In the genomic region with DNA sequence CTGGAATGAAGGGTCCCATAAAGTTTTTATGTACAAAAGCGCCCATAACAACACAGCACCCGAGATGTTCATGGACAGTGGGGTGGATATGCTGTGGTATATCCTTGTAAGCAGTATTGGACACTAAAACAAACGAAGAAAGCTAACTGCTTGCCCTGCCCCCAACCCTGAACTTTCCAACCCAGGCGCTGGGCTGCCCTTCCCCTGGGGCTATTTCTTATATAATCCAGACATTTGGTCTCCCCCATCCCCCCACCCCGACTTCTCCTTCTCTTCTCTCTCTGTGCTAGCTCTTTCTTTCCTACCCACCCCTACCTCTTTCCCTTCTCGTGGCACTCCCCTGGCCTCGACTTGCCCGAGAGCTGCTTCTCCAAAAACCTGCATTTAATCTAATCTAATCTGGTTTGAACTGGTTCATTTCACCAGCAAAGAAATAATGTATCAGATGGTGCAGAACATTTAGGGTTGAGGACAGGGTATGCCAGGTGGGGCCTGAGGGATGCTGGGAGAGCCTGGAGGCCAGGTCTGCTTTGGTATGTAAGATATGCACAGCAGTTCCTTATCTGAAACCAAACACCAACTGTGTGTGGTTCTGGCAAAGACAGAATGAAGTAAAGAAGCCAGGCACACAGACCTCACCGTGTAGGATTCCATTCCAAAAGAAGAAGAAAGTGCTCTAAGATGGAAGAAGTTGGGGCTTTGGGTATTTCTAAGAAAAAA, we compare ENCODE assay signal across 14 mouse cellular contexts. TPM values are rescaled to one million over a fixed set of nuclear protein-coding genes. Genes with fewer than 3 reads are reported as not detected.
DNase-seq lines count a peak whose midpoint lies in the region; ATAC-seq and TF ChIP-seq lines count a peak whose summit lies in the region.
"Had no signal": no experiment of that assay in that cellular context is flagged by ENCODE, and none has a peak within 500 bp of the region (broad histone marks: within the 10 kb centered on the region; RNA-seq: fewer than 3 reads in every experiment).

No protein-coding gene starts in this region.

- no peak overlapping the region for H3K4me2 ChIP-seq in lung, embryonic 16.5 days (ENCODE audit: low read depth, low read length)
- H3K4me2 ChIP-seq in liver, embryonic 11.5 days: no peak overlapping the region
- no peak overlapping the region for H3K4me2 ChIP-seq in lung, postnatal 0 days (replicated peaks; ENCODE audit: low read depth, low read length)
- H3K4me2 ChIP-seq: embryonic facial prominence, embryonic 15.5 days had no signal

- no peak overlapping the region for H3K27ac ChIP-seq in lung, embryonic 16.5 days (ENCODE audit: low read length)
- no peak overlapping the region for H3K27ac ChIP-seq in liver, embryonic 11.5 days (ENCODE audit: low read depth, low read length)
- no peak overlapping the region for H3K27ac ChIP-seq in lung, postnatal 0 days (ENCODE audit: low read length)
- H3K27ac ChIP-seq: embryonic facial prominence, embryonic 15.5 days; midbrain, embryonic 10.5 days had no signal

- peak; percentile 57 for ATAC-seq in lung, embryonic 16.5 days (ENCODE audit: low read depth)
- peak; percentile 94 for ATAC-seq in liver, embryonic 11.5 days (replicated peaks; ENCODE audit: low FRiP score)
- no peak for ATAC-seq in lung, postnatal 0 days
- ATAC-seq: CD4-positive, CD25-positive, alpha-beta regulatory T cell, adult 4 months had no signal

- no peak for TF ChIP-seq CTCF in lung, postnatal 0 days (IDR thresholded peaks at IDR 0.05)

- no peak overlapping the region for H3K4me3 ChIP-seq in lung, embryonic 16.5 days (ENCODE audit: low read length)
- no peak overlapping the region for H3K4me3 ChIP-seq in liver, embryonic 11.5 days (ENCODE audit: low read depth, low read length)
- no peak overlapping the region for H3K4me3 ChIP-seq in lung, postnatal 0 days (ENCODE audit: low read depth, low read length)
- H3K4me3 ChIP-seq: embryonic facial prominence, embryonic 15.5 days; midbrain, embryonic 10.5 days had no signal

- no peak for TF ChIP-seq EP300 in lung, postnatal 0 days (IDR thresholded peaks at IDR 0.05)

- no peak for DNase-seq in lung, postnatal 10 days
- DNase-seq in embryo, embryonic 11.5 days (ENCODE audit: low read depth, low spot score): peak; percentile 8
- DNase-seq in liver, embryonic 11.5 days (ENCODE audit: low spot score): no peak
- DNase-seq in yolk sac, embryonic 10.5 days (ENCODE audit: low spot score): peak; percentile 45
- no peak for DNase-seq in adrenal gland, adult 8-10 months
- DNase-seq in lung, postnatal 0 days (ENCODE audit: low spot score): no peak
- no peak for DNase-seq in gastrocnemius, postnatal 25 days
- DNase-seq: cerebellum, adult 18-20 months; heart, adult 11 months; kidney, postnatal 4 days had no signal

- H3K9ac ChIP-seq in lung, embryonic 16.5 days (ENCODE audit: low read length): no peak overlapping the region
- H3K9ac ChIP-seq in liver, embryonic 11.5 days (ENCODE audit: low read depth, low read length): no peak overlapping the region
- no peak overlapping the region for H3K9ac ChIP-seq in lung, postnatal 0 days (replicated peaks; ENCODE audit: low read depth)
- H3K9ac ChIP-seq: embryonic facial prominence, embryonic 15.5 days had no signal

- no peaks in the 10 kb centered on the region for H3K9me3 ChIP-seq in lung, embryonic 16.5 days (ENCODE audit: control insufficient read depth, low read length)
- no peaks in the 10 kb centered on the region for H3K9me3 ChIP-seq in liver, embryonic 11.5 days (ENCODE audit: control insufficient read depth, low read length)
- H3K9me3 ChIP-seq in lung, postnatal 0 days (ENCODE audit: low read length): no peaks in the 10 kb centered on the region
- H3K9me3 ChIP-seq: embryonic facial prominence, embryonic 15.5 days; midbrain, embryonic 10.5 days had no signal

- peaks cover 2% of the 10 kb centered on the region; the same call in 1 of the 2 replicates for H3K4me1 ChIP-seq in lung, embryonic 16.5 days (replicated peaks; ENCODE audit: control insufficient read depth, insufficient read depth, low read length)
- 0 out of 2 replicates have a peak, but pooled peaks cover 3% of the 10 kb centered on the region for H3K4me1 ChIP-seq in liver, embryonic 11.5 days (replicated peaks; ENCODE audit: control insufficient read depth, insufficient read depth, low read length)
- H3K4me1 ChIP-seq in lung, postnatal 0 days (ENCODE audit: insufficient read depth, low read depth, low read length): no peaks in the 10 kb centered on the region; the same call in 1 of the 2 replicates

- no peaks in the 10 kb centered on the region for H3K27me3 ChIP-seq in lung, embryonic 16.5 days (ENCODE audit: control insufficient read depth, insufficient read depth, low read depth, low read length)
- H3K27me3 ChIP-seq in liver, embryonic 11.5 days (replicated peaks; ENCODE audit: control insufficient read depth, insufficient read depth, low read length): no peaks in the 10 kb centered on the region
- H3K27me3 ChIP-seq in lung, postnatal 0 days (replicated peaks; ENCODE audit: insufficient read depth, low read length): no peaks in the 10 kb centered on the region
- H3K27me3 ChIP-seq: embryonic facial prominence, embryonic 15.5 days had no signal

- 32% methylated on average over 9 of the region's 9 CpGs for WGBS in lung, embryonic 16.5 days
- WGBS in liver, embryonic 11.5 days: 29% methylated on average over 9 of the region's 9 CpGs
- WGBS in lung, postnatal 0 days: 36% methylated on average over 9 of the region's 9 CpGs

- H3K36me3 ChIP-seq in lung, embryonic 16.5 days (ENCODE audit: control insufficient read depth, insufficient read depth, low read length): no peaks in the 10 kb centered on the region
- H3K36me3 ChIP-seq in liver, embryonic 11.5 days (ENCODE audit: control insufficient read depth, insufficient read depth, low read length): no peaks in the 10 kb centered on the region
- H3K36me3 ChIP-seq in lung, postnatal 0 days (ENCODE audit: insufficient read depth, low read length): no peaks in the 10 kb centered on the region
- H3K36me3 ChIP-seq: embryonic facial prominence, embryonic 15.5 days; midbrain, embryonic 10.5 days had no signal

RNA-seq across cellular contexts. Expression of gene Cstf2t, which starts 24.4 kb away (rescaled TPM):
- polyA plus RNA-seq in lung, embryonic 16.5 days (2015; fragmentation: Nextera tagmentation; extraction: Ambion mirVana): 41.3 and 42.0 TPM in 2 replicates
- 21.4 and 22.6 TPM in 2 replicates for polyA plus RNA-seq in liver, embryonic 11.5 days (2014; fragmentation: Nextera tagmentation; extraction: Ambion mirVana)
- total RNA-seq in adrenal gland, adult 8-10 months (2022): 10 to 100 TPM; 20.3 to 28.2 (median 25.7) TPM
- polyA plus RNA-seq in lung, postnatal 0 days (2015; fragmentation: Nextera tagmentation; extraction: Ambion mirVana): 21.4 and 23.7 TPM in 2 replicates
- total RNA-seq in gastrocnemius, postnatal 25 days (2021): 10 to 100 TPM; 16.0 to 17.5 TPM

Comparison
In these comparisons a context has a peak if more than half of its experiments do, and no peak if none do; other contexts are left out.
1. DNase-seq: peak in embryo, embryonic 11.5 days (single experiment) and yolk sac, embryonic 10.5 days (single experiment); none in lung, postnatal 10 days (single experiment), liver, embryonic 11.5 days (single experiment), adrenal gland, adult 8-10 months (single experiment), lung, postnatal 0 days (single experiment) and gastrocnemius, postnatal 25 days (single experiment).